Mouse (Mus musculus) lung, adult 18-20 months (tissue): ENCODE measurements around the gene Kcnk2.

ENCODE experiments used
- DNase-seq, 2 experiments: peaks; one replicate each; pipeline ENCODE4 v3.0.0; 2022; ENCODE audit warnings: mixed read lengths in 2 of 2

The Kcnk2 gene

DNA sequence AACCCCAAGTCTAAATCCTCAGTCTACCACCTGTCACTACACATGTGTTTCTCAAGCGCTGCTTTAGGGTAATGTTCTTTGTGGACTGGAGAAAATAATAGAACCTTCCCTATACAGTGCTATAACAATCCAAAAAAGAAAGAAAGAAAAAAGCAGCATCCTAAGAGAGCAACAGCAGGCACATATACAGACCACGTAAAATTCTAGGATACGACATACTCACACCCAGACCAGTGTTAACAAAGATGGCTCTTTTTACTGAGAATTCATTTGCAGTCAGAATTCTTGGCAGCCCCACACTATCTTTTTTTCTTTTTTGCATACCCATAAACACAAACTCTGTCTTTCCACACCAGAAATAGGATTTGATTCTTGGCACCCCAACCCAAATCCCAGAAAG is 187.6 kb downstream of the Kcnk2 start:
- DNase-seq: no peak

DNA sequence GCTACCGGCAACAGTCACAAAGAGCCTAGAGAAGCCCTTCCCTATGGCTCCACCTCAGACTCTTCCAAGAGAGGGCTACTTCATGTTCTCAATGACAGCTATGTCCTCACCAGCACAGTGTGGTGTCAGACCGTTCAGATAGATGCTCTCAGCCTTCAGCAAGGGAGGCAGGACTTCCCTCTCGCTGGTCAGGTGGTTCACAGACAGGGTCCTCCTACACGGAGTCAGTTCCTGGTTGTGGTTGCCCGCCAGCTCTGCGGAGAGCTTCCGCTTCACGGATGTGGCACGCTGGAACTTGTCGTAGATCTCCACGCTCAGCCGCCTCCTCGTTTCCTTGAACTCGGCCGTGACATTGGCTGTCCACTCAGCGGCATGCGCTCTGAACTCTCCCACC is 192.4 kb downstream of the Kcnk2 start:
- no peak for DNase-seq

DNA sequence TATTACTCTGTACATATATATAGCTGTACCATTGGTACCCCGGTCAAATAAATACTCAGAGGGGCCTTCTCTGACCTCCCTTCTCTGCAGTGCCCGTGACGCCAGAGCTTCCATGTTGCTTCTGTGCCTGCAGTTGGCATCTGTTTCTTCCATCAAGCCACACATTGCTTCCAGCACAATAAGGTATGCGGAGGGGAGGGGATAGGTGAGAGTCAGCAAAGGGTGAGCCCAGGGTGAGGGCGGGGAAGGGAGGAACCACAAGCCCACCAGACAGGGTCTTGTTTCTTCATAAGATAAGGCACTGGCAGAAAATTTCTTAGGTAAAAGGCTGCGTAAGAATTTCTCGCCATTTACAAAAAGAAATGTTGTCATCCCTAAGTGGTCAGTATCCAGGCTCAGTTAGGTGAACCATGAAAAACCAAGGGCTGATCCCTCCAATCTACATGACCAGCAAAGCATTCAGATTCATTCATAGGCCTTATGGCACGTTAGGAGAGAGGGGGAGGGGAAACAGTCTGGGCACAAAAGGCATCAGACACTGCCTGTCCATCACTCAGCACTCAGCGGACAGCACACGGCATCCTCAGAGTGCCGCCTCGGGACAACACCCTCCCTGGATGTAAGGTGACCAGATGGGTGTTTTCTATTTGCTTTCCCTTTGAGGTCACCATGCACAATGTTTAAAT is 192.9 kb downstream of the Kcnk2 start:
- no peak for DNase-seq

DNA sequence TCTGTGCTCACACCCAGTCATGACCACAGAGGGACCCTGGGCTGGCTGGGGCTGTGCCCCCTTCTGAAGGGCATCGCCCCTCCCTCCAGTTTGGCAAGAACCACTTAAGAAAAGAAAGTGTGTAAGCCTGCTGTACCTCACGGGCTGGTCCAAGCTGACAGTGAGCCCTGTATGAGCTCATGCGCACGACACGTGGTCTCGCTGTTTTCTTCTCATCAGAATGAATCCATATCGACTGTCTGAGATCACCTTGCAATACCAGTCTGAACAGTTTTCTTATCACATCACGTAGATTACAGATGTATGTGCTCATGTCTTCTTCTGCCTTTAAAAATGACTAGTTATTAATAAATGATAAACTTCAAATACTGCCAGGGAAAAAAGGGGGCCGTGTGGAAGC is 193.5 kb downstream of the Kcnk2 start:
- no peak for DNase-seq

DNA sequence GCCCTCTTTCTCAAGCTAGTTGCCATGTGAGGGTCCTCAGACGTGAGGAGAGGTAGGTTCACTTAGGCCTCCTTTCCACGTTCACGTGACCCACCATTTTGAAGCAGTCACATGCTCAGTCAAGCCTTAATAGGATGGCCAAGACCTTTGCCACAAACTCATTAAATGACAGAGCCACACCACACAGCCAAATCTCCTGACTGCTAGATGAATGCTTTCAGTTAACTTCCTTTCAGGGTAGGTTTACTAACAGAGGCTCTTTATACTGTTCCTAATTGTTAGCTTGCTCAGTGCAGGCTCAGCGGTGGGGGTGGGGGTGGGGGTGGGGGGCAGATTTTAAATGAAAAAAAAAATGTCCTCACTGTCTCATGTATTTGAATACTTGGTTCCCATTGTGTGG is 206.3 kb downstream of the Kcnk2 start:
- no peak for DNase-seq

GRCm38 (mm10) chr1:189187737-189188390 is 214.2 kb downstream of the Kcnk2 start:
- no peak for DNase-seq

DNA sequence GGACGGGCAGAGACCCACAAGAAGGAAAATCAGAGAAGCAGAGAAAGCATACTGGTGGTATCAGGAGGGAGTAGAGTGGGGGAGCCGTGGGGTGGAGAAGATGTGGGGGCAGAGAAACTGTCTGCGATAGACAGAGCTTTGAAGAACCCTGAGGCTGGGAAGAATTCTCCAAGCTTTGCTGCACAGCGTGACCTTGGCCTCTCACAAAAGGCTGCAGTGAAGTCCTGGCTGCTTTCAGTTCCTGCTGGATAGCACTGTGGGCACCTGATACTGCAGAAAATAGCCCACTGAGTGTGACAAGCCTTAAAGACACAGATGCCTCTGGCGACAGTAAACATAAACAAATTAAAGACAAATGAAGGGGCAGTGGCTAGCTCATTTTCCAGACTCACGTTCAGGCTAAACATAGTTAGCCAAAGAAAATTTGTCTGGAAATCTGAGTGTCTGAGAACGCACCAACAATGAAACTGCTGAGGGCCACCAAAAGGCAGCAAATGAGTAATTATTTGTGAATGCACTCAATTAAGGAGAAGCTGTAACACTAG is 216.8 kb downstream of the Kcnk2 start:
- no peak for DNase-seq

- DNase-seq: peak; percentile 4 to 32
These were observed 224.3 kb downstream of the Kcnk2 start for GRCm38 (mm10) chr1:189177746-189178145.

- no peak for DNase-seq
These were observed 228.6 kb downstream of the Kcnk2 start for GRCm38 (mm10) chr1:189173479-189173878.

DNA sequence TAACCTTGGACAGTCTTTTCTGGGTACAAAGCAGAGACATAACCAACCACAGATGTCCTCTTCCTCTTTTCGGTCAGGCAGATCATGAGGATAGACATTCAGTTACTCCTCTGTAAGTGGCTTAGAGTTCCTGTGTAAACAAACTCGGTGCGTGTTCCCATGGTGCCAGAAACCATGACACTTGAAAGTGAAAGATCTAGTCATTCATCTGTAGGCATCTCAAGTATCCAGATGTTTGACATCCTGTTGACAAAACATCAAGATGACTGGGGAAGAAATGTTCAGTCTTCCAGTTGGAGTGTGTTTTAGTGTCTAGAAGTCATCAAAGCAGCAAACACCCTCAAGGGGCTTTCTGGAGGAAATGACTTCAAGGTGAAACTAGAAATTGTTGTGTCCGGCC is 230.9 kb downstream of the Kcnk2 start:
- peak; percentile 4 to 24 for DNase-seq

DNA sequence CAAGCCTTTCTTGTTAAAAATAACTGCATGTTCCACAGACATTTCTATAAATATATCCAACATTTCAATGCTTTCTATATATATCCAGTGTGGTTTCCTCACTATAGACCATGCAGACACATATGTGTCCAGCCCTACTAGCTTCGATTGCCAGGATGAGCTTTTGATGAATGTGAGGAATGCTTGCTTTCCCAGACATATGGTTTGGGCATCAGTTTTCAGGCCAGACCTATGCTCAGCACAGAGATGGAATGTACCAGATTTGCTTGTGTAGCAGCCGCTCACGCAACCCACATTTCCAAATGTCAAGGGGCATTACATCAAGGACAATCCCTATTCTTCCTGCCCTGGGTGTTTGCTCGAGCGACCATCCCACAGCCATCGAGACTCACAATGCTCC is 236.3 kb downstream of the Kcnk2 start:
- DNase-seq: no peak

- DNase-seq: peak in 1 of 2 experiments; percentile 12
These were observed 236.9 kb downstream of the Kcnk2 start for GRCm38 (mm10) chr1:189165141-189165540.

GRCm38 (mm10) chr1:189164721-189165120 is 237.4 kb downstream of the Kcnk2 start:
- DNase-seq: no peak

GRCm38 (mm10) chr1:189164241-189164640 is 237.8 kb downstream of the Kcnk2 start:
- no peak for DNase-seq
